Mouse (Mus musculus) liver, embryonic 11.5 days (tissue): Measurements from ENCODE around the gene Phactr3. TPM values are rescaled to one million over a fixed set of nuclear protein-coding genes. Genes with fewer than 3 reads are reported as not detected.

ENCODE experiments used
- ATAC-seq: fragments of 200-750 bp; cut with Nextera tagmentation; replicated peaks from 2 replicates; pipeline ENCODE4 v1.8.0; 2017; ENCODE audit warnings: moderate number of reproducible peaks, mild to moderate bottlenecking, moderate TSS enrichment, moderate library complexity; ENCODE audit not compliant: low FRiP score
- DNase-seq: peaks from one replicate; pipeline ENCODE4 v3.0.0-alpha.2; 2017; ENCODE audit warnings: low spot score
- H3K27ac ChIP-seq: fragments of 300-500 bp; sonication (generic); 2 replicates; pipeline ENCODE4 v1.5.1; 2014; ENCODE audit warnings: mild to moderate bottlenecking, low read depth, low read length, control low read depth
- H3K27me3 ChIP-seq: fragments of 300-500 bp; sonication (generic); replicated peaks from 2 replicates; pipeline ENCODE4 v1.6.1; 2014; ENCODE audit warnings: low read length, mixed read lengths; ENCODE audit not compliant: control insufficient read depth, insufficient read depth
- H3K36me3 ChIP-seq: fragments of 300-500 bp; sonication (generic); 2 replicates; pipeline ENCODE4 v1.6.1; 2014; ENCODE audit warnings: mild to moderate bottlenecking, low read length, moderate library complexity, mixed read lengths; ENCODE audit not compliant: control insufficient read depth, insufficient read depth
- H3K4me1 ChIP-seq: fragments of 300-500 bp; sonication (generic); replicated peaks from 2 replicates; pipeline ENCODE4 v1.6.1; 2014; ENCODE audit warnings: low read length, mixed read lengths; ENCODE audit not compliant: control insufficient read depth, insufficient read depth
- H3K4me2 ChIP-seq: fragments of 300-500 bp; sonication (generic); 2 replicates; pipeline ENCODE4 v1.6.1; 2014; ENCODE audit warnings: mild to moderate bottlenecking, control low read depth, moderate library complexity
- H3K4me3 ChIP-seq: fragments of 300-500 bp; sonication (generic); 2 replicates; pipeline ENCODE4 v1.5.1; 2014; ENCODE audit warnings: low read depth, low read length, control low read depth
- H3K9ac ChIP-seq: fragments of 300-500 bp; sonication (generic); 2 replicates; pipeline ENCODE4 v1.6.1; 2014; ENCODE audit warnings: low read depth, low read length, control low read depth
- H3K9me3 ChIP-seq: fragments of 300-500 bp; sonication (generic); 2 replicates; pipeline ENCODE4 v1.6.1; 2016; ENCODE audit warnings: low read length, inconsistent platforms, mixed read lengths; ENCODE audit not compliant: control insufficient read depth
- WGBS: fragments of 180-500 bp; shearing (Covaris S2); extraction: QIAGEN DNeasy Blood & Tissue Kit; methylation state at CpG from one replicate; pipeline ENCODE4 v1.1.7; 2014; 5-methylcytosine and 5-hydroxymethylcytosine counted together
- polyA plus RNA-seq: library from polyadenylated mRNA; unstranded; fragments of >200 nt; fragmentation: Nextera tagmentation; extraction: Ambion mirVana; gene quantifications from 2 replicates; pipeline ENCODE4 v1.2.1, GENCODE M21; 2014

Gene Phactr3
- polyA plus RNA-seq, 1 experiment from 2014 or later, result 0.90 TPM

GRCm38 (mm10) chr2:178120651-178121374, 2.0 kb downstream of the Phactr3 start:
- no peak overlapping the region for H3K4me3 ChIP-seq
- no peak overlapping the region for H3K4me2 ChIP-seq

GRCm38 (mm10) chr2:178121375-178121688, 2.6 kb downstream of the Phactr3 start:
- Histone ChIP-seq H3K27ac (no peak overlapping the region), H3K36me3 (no peaks in the 10 kb centered on the region), H3K27me3 (peaks cover 22% of the 10 kb centered on the region), H3K4me2 (no peak overlapping the region), H3K9me3 (no peaks in the 10 kb centered on the region), H3K4me3 (no peak overlapping the region), H3K9ac (no peak overlapping the region), H3K4me1 (no peaks in the 10 kb centered on the region)
- ATAC-seq (no peak), DNase-seq (peak; percentile 27)
- WGBS, result 47% methylated on average over 2 of the region's 2 CpGs

More at GRCm38 (mm10) chr2:178120651-178121374, 2.0 kb downstream of the Phactr3 start:
- Histone ChIP-seq H3K27me3 (peaks cover 22% of the 10 kb centered on the region), H3K27ac (no peak overlapping the region), H3K36me3 (no peaks in the 10 kb centered on the region), H3K4me1 (no peaks in the 10 kb centered on the region), H3K9me3 (no peaks in the 10 kb centered on the region), H3K9ac (no peak overlapping the region)
- 86% methylated on average over 8 of the region's 8 CpGs for WGBS
- peak; percentile 24 for DNase-seq
- no peak for ATAC-seq

- no peaks in the 10 kb centered on the region for H3K4me1 ChIP-seq
- no peaks in the 10 kb centered on the region for H3K36me3 ChIP-seq
- no peak overlapping the region for H3K4me3 ChIP-seq
- no peak overlapping the region for H3K27ac ChIP-seq
- H3K9me3 ChIP-seq, result no peaks in the 10 kb centered on the region
- DNase-seq, result peak; percentile 20
- WGBS, result 44% methylated on average over 4 of the region's 4 CpGs
- peaks cover 22% of the 10 kb centered on the region for H3K27me3 ChIP-seq
- ATAC-seq, result no peak
- H3K4me2 ChIP-seq, result no peak overlapping the region
- H3K9ac ChIP-seq, result no peak overlapping the region
Measured at GRCm38 (mm10) chr2:178121946-178122665, 3.3 kb downstream of the Phactr3 start.

GRCm38 (mm10) chr2:178123466-178123865, 4.7 kb downstream of the Phactr3 start:
- no peak overlapping the region for H3K4me2 ChIP-seq
- DNase-seq (peak; percentile 17), ATAC-seq (no peak)
- peaks cover 16% of the 10 kb centered on the region for H3K27me3 ChIP-seq
- H3K4me3 ChIP-seq, result no peak overlapping the region
- no peaks in the 10 kb centered on the region for H3K36me3 ChIP-seq
- no peaks in the 10 kb centered on the region for H3K4me1 ChIP-seq
- H3K9ac ChIP-seq, result no peak overlapping the region
- no peaks in the 10 kb centered on the region for H3K9me3 ChIP-seq
- no peak overlapping the region for H3K27ac ChIP-seq
- WGBS, result 73% methylated on average over 15 of the region's 15 CpGs

GRCm38 (mm10) chr2:178125427-178125826, 6.7 kb downstream of the Phactr3 start:
- Histone ChIP-seq H3K4me2 (no peak overlapping the region), H3K4me3 (no peak overlapping the region), H3K36me3 (no peaks in the 10 kb centered on the region), H3K9me3 (no peaks in the 10 kb centered on the region), H3K27me3 (no peaks in the 10 kb centered on the region; the same call in 1 of the 2 replicates), H3K4me1 (no peaks in the 10 kb centered on the region), H3K27ac (no peak overlapping the region), H3K9ac (no peak overlapping the region)
- WGBS, result 78% methylated on average over 8 of the region's 8 CpGs
- peak; percentile 24 for DNase-seq
- ATAC-seq, result no peak

GRCm38 (mm10) chr2:178126041-178126820, 7.5 kb downstream of the Phactr3 start:
- 83% methylated on average over 7 of the region's 7 CpGs for WGBS
- Histone ChIP-seq H3K9ac (no peak overlapping the region), H3K4me2 (no peak overlapping the region), H3K27ac (no peak overlapping the region), H3K36me3 (no peaks in the 10 kb centered on the region), H3K4me1 (no peaks in the 10 kb centered on the region), H3K9me3 (no peaks in the 10 kb centered on the region), H3K27me3 (no peaks in the 10 kb centered on the region), H3K4me3 (no peak overlapping the region)
- DNase-seq, result peak; percentile 18
- no peak for ATAC-seq

GRCm38 (mm10) chr2:178128594-178128993, 9.8 kb downstream of the Phactr3 start:
- Histone ChIP-seq H3K4me1 (no peaks in the 10 kb centered on the region), H3K4me3 (no peak overlapping the region), H3K27me3 (no peaks in the 10 kb centered on the region), H3K4me2 (no peak overlapping the region), H3K27ac (no peak overlapping the region), H3K9ac (no peak overlapping the region), H3K9me3 (no peaks in the 10 kb centered on the region), H3K36me3 (no peaks in the 10 kb centered on the region)
- ATAC-seq (no peak), DNase-seq (peak; percentile 25)
- 62% methylated on average over 5 of the region's 5 CpGs for WGBS

- WGBS, result 73% methylated on average over 4 of the region's 4 CpGs
- no peak overlapping the region for H3K9ac ChIP-seq
- H3K27ac ChIP-seq, result no peak overlapping the region
- H3K4me3 ChIP-seq, result no peak overlapping the region
- H3K4me1 ChIP-seq, result no peaks in the 10 kb centered on the region
- H3K36me3 ChIP-seq, result no peaks in the 10 kb centered on the region
- ATAC-seq (no peak), DNase-seq (no peak)
- H3K27me3 ChIP-seq, result no peaks in the 10 kb centered on the region
- no peak overlapping the region for H3K4me2 ChIP-seq
- H3K9me3 ChIP-seq, result no peaks in the 10 kb centered on the region
Measured at GRCm38 (mm10) chr2:178129161-178129560, 10.4 kb downstream of the Phactr3 start.
